Mouse (Mus musculus): ENCODE measurements around the gene Abhd17a. TPM values are rescaled to one million over a fixed set of nuclear protein-coding genes. Genes with fewer than 3 reads are reported as not detected.

The Abhd17a gene
- total and polyA plus RNA-seq, 3 experiments: 37.2 to 49.1 (median 48.0) TPM

GRCm38 (mm10) chr10:80557346-80557965, 32.7 kb downstream of the Abhd17a start:
- TF ChIP-seq SMC3 (IDR thresholded peaks at IDR 0.05; ENCODE audit: low read depth, low read length): peak; percentile 43
- peak; percentile 35 to 75; a peak in 3 of 4 replicates for TF ChIP-seq CTCF (conservative IDR thresholded peaks at IDR 0.05 in 1 of 2, IDR thresholded peaks at IDR 0.05 in 1 of 2; ENCODE audit: low read depth in 2 of 2, low read length in 2 of 2)
- no peak for TF ChIP-seq MAFK (IDR thresholded peaks at IDR 0.05; ENCODE audit: insufficient replicate concordance, low read length)
- TF ChIP-seq GABPA (IDR thresholded peaks at IDR 0.05; ENCODE audit: insufficient replicate concordance, low read depth, low read length): no peak
- peak; percentile 57 for TF ChIP-seq RAD21 (IDR thresholded peaks at IDR 0.05; ENCODE audit: low read depth, low read length)
- H3K4me2 ChIP-seq (ENCODE audit: insufficient read depth, low read depth, poor library complexity, severe bottlenecking): no peak overlapping the region
- H3K27ac ChIP-seq (ENCODE audit: insufficient read depth, low read depth): no peak overlapping the region
- H3K9me3 ChIP-seq (replicated peaks; ENCODE audit: low read length): no peaks in the 10 kb centered on the region
- in situ Hi-C loops (cut with MboI; ENCODE audit: low pct_ligation_motif_present, low pct_unique_long_range_greater_than_20kb, low sequenced_read_pairs) (no loop called here), dilution Hi-C loops (cut with MboI; ENCODE audit: extremely low pct_ligation_motif_present, extremely low pct_unique_long_range_greater_than_20kb, low sequenced_read_pairs) (no loop called here)
- no peaks in the 10 kb centered on the region for H3K27me3 ChIP-seq (replicated peaks)
- H3K79me2 ChIP-seq (replicated peaks; ENCODE audit: control insufficient read depth, extremely low read depth, insufficient read depth, poor library complexity, severe bottlenecking): peaks cover 59% of the 10 kb centered on the region
- DNase-seq (ENCODE audit: extremely low read depth): no peak
- peaks cover 17 to 40% of the 10 kb centered on the region in 2 experiments for H3K4me1 ChIP-seq (ENCODE audit: control insufficient read depth in 1 of 2, insufficient read depth in 2 of 2)
- peaks cover 0 to 59% of the 10 kb centered on the region in 2 experiments for H3K36me3 ChIP-seq (replicated peaks in 1 of 2; ENCODE audit: control insufficient read depth in 1 of 2, insufficient read depth in 1 of 2, low read length in 1 of 2)
- no peak overlapping the region for H3K9ac ChIP-seq (ENCODE audit: insufficient read depth, low read depth)
- H3K4me3 ChIP-seq (replicated peaks in 1 of 3; ENCODE audit: low read depth in 2 of 3, low read length in 2 of 3, poor library complexity in 1 of 3): no peak overlapping the region

GRCm38 (mm10) chr10:80553997-80554396, 36.1 kb downstream of the Abhd17a start:
- Histone ChIP-seq H3K9ac (ENCODE audit: insufficient read depth, low read depth) (no peak overlapping the region), H3K4me1 (ENCODE audit: control insufficient read depth in 1 of 2, insufficient read depth in 2 of 2) (peaks cover 10 to 27% of the 10 kb centered on the region in 2 experiments), H3K27me3 (replicated peaks) (no peaks in the 10 kb centered on the region), H3K79me2 (replicated peaks; ENCODE audit: control insufficient read depth, extremely low read depth, insufficient read depth, poor library complexity, severe bottlenecking) (peaks cover 44% of the 10 kb centered on the region), H3K9me3 (replicated peaks; ENCODE audit: low read length) (no peaks in the 10 kb centered on the region), H3K4me3 (replicated peaks in 1 of 3; ENCODE audit: low read depth in 2 of 3, low read length in 2 of 3, poor library complexity in 1 of 3) (no peak overlapping the region), H3K4me2 (ENCODE audit: insufficient read depth, low read depth, poor library complexity, severe bottlenecking) (no peak overlapping the region), H3K27ac (ENCODE audit: insufficient read depth, low read depth) (no peak overlapping the region), H3K36me3 (replicated peaks in 1 of 2; ENCODE audit: control insufficient read depth in 1 of 2, insufficient read depth in 1 of 2, low read length in 1 of 2) (peaks cover 19 to 83% of the 10 kb centered on the region in 2 experiments)
- no peak for TF ChIP-seq ELF1 (IDR thresholded peaks at IDR 0.05; ENCODE audit: low read depth, low read length)
- TF ChIP-seq TCF12 (IDR thresholded peaks at IDR 0.05; ENCODE audit: low read depth, low read length): no peak
- no peak for TF ChIP-seq ZKSCAN1 (IDR thresholded peaks at IDR 0.05; ENCODE audit: borderline replicate concordance, low read depth, low read length)
- TF ChIP-seq EP300 (IDR thresholded peaks at IDR 0.05; ENCODE audit: low read length): no peak
- TF ChIP-seq JUN (IDR thresholded peaks at IDR 0.05; ENCODE audit: insufficient read depth, low read depth, low read length): no peak
- TF ChIP-seq CHD2 (IDR thresholded peaks at IDR 0.05; ENCODE audit: low read length): no peak
- TF ChIP-seq CHD1 (IDR thresholded peaks at IDR 0.05; ENCODE audit: low read depth, low read length): no peak
- no peak for TF ChIP-seq TBP (conservative IDR thresholded peaks at IDR 0.05; ENCODE audit: low read depth, low read length)
- TF ChIP-seq SMC3 (IDR thresholded peaks at IDR 0.05; ENCODE audit: low read depth, low read length): no peak
- TF ChIP-seq MXI1 (IDR thresholded peaks at IDR 0.05; ENCODE audit: low read depth, low read length): no peak
- TF ChIP-seq E2F4 (IDR thresholded peaks at IDR 0.05; ENCODE audit: insufficient replicate concordance, low read depth, low read length): no peak
- no peak for TF ChIP-seq RCOR1 (conservative IDR thresholded peaks at IDR 0.05; ENCODE audit: low read depth, low read length)
- no peak for TF ChIP-seq ZNF384 (IDR thresholded peaks at IDR 0.05; ENCODE audit: low read depth, low read length)
- no peak for TF ChIP-seq PAX5 (IDR thresholded peaks at IDR 0.05; ENCODE audit: low read length)
- no peak for TF ChIP-seq MAX (IDR thresholded peaks at IDR 0.05; ENCODE audit: low read length)
- TF ChIP-seq NELFE (IDR thresholded peaks at IDR 0.05; ENCODE audit: low read depth, low read length): no peak
- TF ChIP-seq POLR2A (IDR thresholded peaks at IDR 0.05; ENCODE audit: low read depth, low read length): no peak
- dilution Hi-C loops (cut with MboI; ENCODE audit: extremely low pct_ligation_motif_present, extremely low pct_unique_long_range_greater_than_20kb, low sequenced_read_pairs) (no loop called here), in situ Hi-C loops (cut with MboI; ENCODE audit: low pct_ligation_motif_present, low pct_unique_long_range_greater_than_20kb, low sequenced_read_pairs) (loop anchor here (5.0 kb wide), 1 partner anchor 107 kb away; no protein-coding TSS in a partner anchor)
- no peak for DNase-seq (ENCODE audit: extremely low read depth)

Measured in CH12.LX (cell line).